Mouse (Mus musculus) cerebellum, postnatal 4 days (tissue): ENCODE measurements around the gene Rbbp8nl.

Experiments used
- DNase-seq, 2 experiments: peaks; one replicate each; pipeline ENCODE4 v3.0.0; 2022; ENCODE audit warnings: low spot score in 2 of 2, mixed read lengths in 1 of 2

Rbbp8nl gene

GRCm38 (mm10) chr2:180229129-180229528 is 60.5 kb downstream of the Rbbp8nl start:
- no peak for DNase-seq

- DNase-seq: no peak
Measured at GRCm38 (mm10) chr2:180228592-180228991, 61.1 kb downstream of the Rbbp8nl start.

- no peak for DNase-seq
Measured at GRCm38 (mm10) chr2:180228060-180228458, 61.6 kb downstream of the Rbbp8nl start.
